Mouse (Mus musculus): ENCODE data around the gene Tex14.

DNA sequence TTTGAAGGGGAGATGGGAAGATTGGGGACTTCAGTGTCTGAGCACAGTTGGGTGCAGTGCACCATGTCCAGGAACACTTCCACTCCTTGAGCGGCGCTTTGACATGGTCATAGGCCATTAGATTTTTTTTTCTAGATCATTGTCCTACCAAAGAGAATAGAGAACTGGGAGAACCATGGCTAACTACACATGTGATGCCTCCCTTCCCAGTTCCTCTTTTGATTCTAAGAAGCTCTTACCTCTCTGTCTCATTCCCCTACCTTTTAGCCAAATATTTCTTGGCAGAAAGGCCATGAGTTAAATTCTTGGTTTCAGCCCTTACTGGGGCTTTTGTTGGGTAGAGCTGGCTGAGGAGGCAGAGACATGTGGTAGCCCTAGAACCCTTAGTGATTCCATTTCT is 198.7 kb downstream of the Tex14 start:
- TF ChIP-seq CTCF (IDR thresholded peaks at IDR 0.05; ENCODE audit: insufficient read depth, low read length) (no peak), POLR2A (IDR thresholded peaks at IDR 0.05; ENCODE audit: borderline replicate concordance, extremely low read depth, low read depth, low read length) (no peak)
